Mouse (Mus musculus): ENCODE measurements around the gene Klhl31.

Klhl31 gene

DNA sequence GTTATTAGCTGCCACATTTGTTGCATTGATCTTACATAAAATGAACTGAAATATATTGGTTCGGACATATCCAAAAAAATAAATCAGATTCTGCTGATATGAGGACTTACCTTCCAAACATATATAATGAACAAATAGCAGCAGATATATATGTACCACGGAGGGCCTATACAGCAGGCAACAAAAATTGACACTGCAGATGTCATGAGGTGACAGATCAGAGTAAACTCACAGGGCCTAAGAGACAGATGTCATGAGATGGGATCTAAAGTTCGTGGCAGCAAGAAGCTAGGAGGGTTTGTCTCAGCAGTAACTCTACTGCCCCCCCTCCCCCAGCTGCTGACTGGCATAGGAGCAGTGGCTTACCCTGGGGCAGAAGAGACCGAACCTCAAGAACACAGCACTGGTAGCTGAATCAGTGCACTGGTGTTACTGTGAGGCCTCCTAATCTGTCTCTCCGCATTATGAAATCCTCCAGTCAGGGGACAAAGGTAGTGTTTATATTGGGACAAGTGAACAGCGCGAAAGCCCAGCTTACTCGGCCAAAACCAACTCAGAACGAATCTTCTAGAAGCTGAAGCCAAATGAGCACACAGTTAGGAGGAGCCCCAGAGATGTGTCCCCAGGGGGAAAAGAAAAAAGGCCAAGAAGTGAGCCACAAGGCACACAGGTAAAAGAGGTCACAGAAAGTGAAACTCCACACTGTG, 71.3 kb downstream of the Klhl31 start:
- no peak for DNase-seq

DNA sequence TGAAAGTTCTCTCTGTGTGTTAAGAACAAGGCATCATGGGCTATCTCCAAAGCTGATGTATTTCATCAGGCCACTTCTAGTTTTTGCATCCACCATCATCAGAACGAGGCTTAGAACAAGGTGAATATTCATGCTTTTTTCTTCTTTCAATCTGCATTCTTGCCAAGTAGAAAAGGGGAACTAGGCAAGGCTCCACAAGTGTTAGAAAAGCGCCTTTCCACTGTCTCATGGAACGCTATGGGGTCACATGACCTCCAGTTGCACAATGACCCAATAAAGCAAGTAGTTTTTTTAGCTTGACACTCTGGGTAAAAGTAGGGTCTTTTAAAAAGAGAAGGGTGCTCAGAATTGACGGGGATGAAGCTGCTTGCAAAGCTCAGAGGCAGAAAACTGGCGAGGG, 72.7 kb downstream of the Klhl31 start:
- DNase-seq = no peak

Data from right cerebral cortex, postnatal 25 days (tissue).